Mouse (Mus musculus) granulocyte monocyte progenitor cell, adult 5-6 weeks (primary cell): ENCODE measurements around the gene Palmd. TPM values are rescaled to one million over a fixed set of nuclear protein-coding genes. Genes with fewer than 3 reads are reported as not detected.
A peak's percentile ranks its signal among the peaks of the same experiment; 100 is the strongest.

ENCODE experiments used
- ATAC-seq: replicated peaks from 2 replicates; pipeline ENCODE4 v1.8.0; 2016; ENCODE audit warnings: mild to moderate bottlenecking, moderate TSS enrichment, inconsistent platforms; ENCODE audit not compliant: poor library complexity, severe bottlenecking
- total RNA-seq, 2 experiments: library from RNA; stranded (forward) in 1 of 2; stranded (reverse) in 1 of 2; fragments of 200-712, 200-1000 nt in 1 of 2; fragments of >200 nt in 1 of 2; fragmentation: Nextera tagmentation in 1 of 2; gene quantifications; 2 replicates each; pipeline ENCODE4 v1.2.3; 2014 to 2017

Palmd gene
- total RNA-seq, 2 experiments from 2014 or later = not detected

DNA sequence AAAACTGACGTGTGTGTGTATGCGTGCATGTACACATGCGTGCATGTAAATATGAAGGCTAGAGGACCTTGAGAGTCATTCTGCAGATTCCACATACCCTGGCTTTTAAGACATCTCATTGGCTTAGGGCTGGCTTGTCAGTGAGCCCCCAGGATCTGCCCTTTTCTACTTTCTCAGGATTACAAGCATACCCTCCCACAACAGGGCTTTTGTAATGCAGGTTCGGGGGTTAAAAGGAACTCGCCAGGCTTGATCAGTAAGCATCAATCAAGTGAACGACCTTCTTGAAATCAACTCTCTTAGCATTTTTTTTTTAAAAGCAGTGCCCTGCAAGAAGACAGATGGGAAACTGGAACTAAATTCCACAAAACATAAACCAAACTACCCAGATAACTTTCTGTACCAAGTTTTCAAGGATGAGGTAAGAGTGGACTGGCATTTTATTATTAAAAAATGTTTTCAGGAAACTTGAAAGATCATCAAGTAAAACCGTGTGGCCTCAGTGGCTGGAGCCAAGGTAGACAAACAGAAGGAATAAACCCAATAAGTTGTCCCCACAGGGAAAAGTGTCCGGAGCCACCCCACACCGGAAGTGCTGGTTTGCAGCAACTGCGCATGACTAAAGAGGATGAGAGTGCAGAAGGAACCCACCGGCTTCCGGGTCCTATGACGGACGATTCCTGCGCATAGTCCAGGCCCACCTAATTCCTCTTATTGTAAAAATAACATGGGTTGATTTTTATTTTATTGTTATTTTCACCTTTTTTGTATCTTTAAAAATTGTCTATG lies 7.2 kb downstream of the Palmd start:
- ATAC-seq = no peak

DNA sequence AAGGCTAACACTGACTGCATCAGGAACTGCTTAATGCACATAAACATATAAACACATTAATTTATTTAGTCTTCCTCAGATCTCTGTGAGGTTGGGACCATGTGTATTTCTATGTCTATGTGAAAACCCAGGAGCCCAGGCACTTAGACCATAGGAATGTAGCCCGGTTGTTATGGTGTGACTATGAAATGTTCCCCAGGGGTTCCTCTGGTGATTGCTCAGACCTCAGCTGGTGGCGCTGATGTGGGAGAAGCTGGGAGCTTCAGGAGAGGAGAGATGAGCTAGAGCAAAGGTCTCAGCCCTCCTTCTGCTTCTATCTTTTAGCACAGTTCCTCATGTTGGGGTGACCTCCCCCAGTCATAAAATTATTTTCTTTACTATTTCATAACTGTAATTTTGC lies 8.4 kb downstream of the Palmd start:
- ATAC-seq = no peak

DNA sequence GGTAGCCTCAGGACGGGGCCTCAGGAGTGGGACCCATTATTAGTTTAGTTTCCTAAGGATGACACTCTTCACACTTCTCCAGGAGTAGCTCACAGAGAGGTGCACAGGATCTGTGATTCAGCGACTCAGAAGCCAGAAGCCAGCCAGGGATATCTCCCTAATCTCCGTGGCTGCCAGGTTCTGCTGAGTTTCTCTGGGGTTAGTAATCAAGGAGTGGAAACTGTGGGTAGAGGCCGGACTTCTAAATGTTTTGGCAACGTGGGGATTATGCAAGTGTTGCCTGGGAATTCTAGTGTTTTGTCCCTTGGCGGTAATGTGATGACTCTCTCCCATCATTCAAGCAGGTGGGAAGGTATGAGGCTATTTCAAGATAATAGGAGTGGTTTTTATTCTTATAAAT lies 13.7 kb downstream of the Palmd start:
- no peak for ATAC-seq

DNA sequence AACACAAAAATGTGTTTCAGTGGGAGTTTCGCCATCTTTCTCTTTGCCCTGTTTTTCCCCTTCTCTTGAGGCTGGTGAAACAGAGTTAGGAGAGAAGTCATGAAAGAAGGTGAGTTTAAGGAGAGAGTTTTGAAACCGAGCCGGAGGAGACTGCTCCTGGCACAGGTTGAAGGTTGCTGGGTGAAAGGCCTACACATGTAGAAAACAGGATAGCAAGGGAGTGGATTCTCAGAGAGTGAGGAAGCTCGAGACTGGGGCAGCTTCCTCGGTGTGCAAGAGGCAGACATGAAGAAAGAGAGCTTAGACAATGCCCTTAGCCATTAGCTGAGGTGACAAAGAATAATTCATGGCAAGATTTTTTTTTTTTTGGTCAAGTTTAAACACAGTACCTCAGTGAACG lies 15.4 kb downstream of the Palmd start:
- ATAC-seq = no peak

DNA sequence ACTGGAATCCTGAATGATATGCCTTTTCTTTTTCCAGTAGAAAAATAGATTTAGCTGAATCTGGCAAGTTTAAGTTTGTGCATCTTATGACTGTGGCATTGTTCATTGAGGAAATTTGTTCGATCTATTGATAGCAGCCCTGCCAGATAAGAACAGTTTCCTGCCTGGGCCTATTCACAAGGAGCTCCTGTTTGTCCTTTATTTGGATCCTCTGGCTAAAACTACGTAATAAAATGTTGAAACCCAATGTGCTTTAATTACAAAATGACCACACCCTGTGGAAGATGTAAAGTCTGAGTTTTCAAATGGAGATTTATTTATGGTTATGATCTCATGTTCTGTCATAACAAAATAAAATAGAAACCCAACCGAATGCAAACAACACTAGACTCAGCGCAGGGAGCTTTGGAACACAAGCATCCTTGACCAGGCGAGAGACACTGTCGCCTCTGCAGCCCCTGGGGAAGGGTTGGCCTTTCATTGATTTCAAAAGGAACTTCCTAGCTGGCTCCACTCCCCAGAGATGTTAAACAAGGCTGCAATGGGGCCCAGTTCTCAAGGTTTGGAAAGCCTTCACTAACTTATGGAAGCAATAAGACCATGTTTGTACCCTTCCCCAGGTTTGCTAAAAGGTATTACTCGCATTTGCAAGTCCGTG lies 16.4 kb downstream of the Palmd start:
- no peak for ATAC-seq

DNA sequence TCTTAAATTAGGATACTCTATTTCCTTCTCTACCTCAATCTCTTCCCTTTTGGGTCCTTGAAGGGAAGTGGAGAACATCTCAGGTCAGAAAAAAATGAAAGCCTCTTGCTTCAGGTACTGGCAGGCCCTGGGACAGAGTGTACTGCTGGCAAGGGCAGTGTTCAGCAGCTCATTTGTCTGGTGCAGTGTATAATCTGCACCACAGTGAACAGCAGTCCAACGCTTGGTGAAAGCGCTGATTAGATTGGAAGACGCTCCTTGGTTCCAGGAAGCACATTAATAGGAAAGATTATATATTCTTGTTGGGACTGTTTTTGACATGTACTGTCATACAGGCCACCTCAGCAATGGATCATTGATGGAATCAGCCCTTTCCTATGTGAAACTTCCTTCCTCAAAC lies 17.3 kb downstream of the Palmd start:
- no peak for ATAC-seq

DNA sequence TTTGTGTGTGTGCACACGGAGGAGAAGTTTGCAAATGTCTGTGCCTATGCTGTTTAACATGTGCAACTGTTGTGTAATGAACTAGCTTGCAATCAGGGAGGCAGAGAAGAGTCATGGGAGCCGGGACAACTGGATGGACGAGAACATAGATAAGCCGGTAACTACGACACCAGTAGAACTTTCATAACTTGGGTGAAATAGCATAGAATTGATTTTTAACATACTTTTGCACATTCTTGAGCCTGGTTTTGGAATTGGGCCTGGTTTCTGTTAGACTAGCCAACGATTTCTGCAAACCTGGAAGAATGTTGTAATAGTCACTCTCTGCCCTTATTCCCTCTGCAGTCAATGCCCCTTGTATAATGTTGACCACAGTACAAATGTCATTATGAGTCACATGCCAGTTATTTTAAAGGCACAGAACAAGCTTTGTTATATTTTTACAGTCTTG lies 18.1 kb downstream of the Palmd start:
- ATAC-seq = peak; percentile 61

DNA sequence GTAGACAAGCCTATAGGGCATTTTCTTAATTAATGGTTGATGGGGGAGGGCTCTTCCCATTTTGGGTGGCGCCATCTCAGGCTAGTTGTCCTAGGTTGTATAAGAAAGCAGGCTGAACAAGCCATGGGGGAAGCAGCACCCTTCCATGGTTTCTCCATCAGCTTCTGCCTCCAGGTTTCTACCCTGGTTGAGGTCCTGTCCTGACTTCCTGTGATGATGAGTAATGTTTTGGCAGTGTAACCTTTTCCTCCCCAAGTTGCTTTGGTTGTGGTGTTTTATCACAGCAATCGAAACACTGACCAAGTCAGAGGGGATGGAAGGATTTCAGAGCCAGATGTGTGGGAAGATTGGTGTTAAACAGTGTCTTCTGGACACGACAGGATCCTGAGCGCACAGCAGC lies 22.3 kb downstream of the Palmd start:
- ATAC-seq = no peak

DNA sequence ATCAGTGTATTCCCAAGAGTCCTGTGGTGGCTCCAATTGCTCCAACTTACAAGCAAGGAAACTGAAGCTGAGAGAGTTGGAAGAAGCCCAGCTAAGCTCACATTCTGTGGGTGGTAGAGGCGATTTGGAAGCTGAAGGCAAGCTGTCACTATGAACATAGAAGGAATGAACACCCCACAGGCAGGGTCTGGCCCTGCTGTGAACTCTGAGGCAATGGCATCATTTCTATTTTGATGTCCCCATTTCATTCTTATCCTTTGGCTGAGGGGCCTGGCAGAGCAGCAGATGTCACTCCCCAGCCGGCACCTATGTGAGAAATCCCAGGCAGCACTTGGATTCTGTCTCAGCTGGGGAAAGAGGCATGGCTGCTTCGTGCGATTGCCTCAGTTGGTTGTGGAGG lies 25.4 kb downstream of the Palmd start:
- no peak for ATAC-seq

DNA sequence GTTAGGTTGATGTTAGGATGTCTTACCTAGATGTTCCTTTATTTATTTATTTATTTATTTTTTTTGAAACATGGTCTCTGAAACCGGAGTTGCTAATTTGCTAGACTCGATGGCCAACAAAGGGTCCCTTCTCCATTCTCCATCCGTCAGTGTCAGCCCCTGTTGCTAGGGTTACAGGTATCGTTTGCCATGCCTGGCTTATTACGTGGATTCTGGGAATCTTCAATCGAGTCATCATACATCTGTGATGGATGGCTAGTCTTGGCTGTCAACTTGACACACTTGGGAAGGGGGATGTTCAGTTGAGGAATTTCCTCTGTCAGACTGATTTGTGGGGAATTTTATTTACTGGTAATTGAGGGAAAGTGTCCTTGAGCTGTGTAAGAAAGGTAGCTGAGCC lies 26.0 kb downstream of the Palmd start:
- ATAC-seq = no peak

DNA sequence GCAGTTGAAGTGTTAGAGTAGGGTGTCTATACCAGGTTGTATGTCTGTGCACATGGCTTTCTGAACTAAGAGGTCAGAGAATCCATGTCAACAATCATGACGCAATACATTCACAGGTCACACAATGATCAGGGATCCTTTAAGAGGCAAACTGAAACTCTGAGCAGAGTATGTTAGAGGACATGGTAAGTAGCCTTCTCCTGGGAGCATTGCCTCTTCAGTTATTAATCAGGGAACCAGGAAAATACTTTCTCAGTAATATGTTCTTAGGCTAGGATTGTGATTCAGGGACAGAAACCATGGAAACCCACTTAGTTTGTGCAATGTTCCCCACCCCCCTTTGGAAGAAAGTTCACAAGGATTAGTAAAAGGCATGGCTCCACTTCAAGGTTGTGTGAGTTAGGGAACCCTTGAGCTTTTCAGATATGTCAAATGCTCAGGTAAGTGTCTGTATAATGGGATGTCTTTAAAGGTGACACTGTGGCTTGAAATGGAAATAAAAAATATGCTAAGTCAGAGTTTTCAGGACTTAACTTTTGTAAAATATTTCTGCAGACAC lies 27.1 kb downstream of the Palmd start:
- ATAC-seq = no peak

DNA sequence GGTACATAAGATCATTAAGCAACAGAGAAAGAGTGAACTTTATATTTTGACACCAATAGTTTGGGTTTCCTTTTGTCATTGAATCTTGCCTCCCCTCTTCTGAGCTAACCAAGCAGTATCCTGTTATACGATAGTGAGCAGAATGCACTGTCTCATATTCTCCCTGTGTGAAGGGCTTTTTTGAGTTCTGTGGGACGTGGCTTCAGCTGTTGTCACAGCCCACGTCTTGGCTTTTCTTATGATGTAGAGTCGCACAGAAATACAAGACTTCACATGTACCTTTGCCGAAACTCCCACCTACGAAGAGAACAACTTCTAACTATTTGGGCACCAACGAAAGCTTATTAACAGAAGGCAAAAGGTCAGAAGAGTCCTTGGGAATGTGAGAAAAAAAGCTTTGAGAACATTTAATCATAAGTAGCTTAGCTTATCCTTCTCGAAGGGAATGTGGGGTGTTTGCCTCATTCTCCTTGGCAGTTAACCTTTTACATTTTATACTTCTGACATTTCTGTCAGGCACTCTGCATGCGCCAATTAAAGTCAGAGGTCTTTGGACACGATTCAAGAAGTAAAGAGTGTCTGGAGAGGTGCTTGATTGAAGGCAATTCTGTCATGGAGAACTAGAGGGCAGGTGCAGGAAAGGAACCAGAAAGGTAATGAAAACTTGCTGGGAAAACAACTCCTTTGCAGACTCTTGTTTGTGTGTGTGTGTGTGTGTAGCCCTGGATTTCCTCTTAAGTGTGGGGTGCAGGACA lies 27.8 kb downstream of the Palmd start:
- no peak for ATAC-seq

DNA sequence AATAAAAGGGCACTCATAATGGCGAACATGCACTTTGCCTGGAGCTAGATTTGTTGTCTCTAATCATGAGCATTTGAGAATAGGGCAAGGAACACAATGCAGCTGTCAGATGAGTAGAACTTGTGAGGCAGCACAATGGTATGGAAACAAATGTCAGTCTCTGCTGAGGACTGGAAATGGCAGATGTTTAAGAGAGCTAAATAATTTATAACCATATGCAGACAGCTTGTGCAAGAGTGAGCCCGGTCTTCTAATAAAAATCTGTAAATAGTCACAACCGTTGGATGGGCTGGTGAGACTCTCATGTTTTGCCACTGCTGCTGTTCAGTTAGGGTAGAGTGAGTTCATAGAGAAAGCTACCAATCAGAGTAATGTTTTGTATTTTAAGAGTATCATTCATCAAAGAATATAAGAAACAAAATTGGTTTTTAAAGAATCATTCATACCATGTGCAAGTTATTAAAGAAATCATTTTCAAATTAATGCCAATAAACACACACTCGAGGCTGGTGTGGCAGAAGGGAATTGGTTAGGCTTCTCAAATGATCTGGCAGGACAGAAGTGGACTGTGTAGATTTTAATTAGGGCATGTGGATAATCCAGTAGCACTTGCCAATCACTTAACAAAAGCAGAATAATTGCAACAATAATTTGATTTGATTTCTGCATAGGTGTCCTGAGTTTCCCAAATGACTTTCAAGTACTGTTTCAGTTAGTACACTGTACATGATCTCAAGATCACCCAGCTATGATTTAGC lies 31.7 kb downstream of the Palmd start:
- ATAC-seq = no peak

DNA sequence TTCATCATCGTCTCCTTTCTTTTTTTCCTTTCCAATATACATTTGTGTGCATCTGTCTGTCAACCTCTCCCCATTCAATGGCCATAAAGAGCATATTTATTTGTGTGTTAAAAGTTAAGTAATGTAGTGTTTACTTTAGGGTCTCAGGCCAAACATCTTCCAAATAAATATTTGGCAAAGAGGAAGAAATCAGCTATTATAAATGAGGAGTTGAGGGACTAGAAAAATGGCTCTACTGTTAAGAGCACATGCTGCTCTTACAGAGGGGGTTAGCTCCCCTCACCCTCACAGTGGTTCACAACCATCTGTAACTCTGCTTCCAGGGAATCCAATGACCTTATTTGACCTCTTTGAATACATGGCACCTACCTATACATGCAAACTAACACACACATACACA lies 35.6 kb downstream of the Palmd start:
- ATAC-seq = no peak

DNA sequence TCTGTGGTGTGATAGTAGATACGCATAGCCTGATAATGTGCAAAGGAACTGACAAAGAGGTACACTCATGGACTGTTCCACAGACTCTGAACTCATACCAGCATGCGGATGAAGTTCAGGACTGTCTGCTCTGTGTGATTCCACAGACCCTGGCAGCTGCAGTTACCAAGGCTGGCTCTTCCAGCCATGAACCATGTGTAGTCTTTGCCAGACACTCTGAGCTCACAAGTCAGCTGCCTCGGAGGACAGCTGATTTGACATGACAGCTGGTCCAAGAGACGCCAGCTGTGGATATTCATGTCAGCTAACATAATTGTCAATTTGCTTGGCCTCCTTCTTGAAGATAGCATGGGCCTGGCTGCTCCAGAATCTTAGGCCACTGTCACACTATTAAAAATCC lies 39.8 kb downstream of the Palmd start:
- ATAC-seq = no peak

DNA sequence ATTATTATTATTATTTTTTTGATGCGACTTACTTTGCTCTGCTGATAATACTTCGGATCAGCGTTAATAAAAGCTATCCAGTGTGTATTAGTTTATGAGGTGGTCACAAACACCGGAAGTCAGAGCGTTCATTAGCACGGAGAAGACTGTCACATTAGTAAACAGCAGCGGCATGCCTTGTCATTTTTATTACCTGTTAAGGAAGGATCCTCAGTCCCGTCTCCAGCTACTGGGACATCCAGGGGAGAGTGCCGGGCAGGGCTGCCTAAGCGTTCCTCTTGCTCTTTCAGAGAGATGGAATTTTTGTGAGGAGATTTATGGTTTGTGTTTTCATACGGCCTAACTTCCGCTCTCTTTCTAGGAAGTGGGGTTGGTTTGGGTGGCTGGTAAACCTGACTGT lies 45.7 kb downstream of the Palmd start:
- no peak for ATAC-seq

DNA sequence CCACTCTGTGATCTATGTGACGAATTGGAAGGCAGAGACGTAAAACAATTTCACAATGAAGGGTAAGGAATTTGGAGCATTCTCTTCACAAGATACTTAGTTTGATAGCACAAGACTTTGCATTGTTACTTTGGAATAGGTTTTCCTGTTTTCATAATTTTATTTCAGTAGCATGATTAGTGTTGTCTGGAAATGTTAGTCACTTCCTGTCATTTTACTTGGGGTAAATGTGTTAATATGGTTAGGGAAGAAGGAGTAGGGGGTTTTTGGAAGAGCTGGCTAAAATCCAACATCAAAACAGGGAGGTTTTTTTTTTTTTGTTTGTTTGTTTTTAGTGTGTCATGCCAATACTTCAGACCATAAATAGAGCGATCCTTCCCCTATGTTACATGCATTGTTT lies 47.3 kb downstream of the Palmd start:
- ATAC-seq = no peak

DNA sequence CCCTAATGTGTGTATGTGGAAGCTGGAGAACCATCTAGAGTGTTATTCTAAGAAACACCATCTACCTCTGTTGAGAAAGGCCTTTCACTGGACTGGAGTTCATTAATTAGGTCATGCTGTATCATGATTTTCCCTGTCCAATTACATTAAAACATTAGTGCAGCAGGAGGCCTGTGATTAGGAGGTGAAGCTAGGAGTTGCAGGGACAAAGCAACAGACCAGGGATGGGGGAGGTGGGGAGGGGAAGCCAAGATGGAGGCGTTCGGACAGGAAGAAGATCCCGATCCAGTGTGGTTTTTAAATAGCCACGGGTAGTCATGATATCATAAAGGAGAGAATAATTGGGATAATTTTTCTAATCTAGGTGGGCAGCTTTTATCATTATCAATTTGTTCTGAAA lies 51.8 kb downstream of the Palmd start:
- no peak for ATAC-seq

DNA sequence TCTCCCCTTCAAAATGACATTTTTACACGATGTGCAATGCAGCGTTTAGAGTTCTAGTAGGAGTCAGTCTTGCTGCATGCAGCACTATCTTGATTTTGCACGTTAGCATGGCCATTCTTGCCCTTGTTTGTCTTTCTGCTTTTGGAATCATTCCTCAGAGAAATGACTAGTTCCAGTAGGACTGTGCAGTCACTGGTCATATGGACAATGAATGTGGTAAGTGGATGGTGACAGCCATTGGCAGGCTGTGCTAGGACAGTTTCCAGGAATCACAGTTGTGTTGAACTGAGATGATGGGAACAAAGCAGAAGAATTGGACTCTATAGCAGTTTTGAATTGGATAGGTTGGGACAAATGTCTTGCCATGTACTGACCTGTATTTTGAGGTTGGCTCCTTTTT lies 53.9 kb downstream of the Palmd start:
- no peak for ATAC-seq

DNA sequence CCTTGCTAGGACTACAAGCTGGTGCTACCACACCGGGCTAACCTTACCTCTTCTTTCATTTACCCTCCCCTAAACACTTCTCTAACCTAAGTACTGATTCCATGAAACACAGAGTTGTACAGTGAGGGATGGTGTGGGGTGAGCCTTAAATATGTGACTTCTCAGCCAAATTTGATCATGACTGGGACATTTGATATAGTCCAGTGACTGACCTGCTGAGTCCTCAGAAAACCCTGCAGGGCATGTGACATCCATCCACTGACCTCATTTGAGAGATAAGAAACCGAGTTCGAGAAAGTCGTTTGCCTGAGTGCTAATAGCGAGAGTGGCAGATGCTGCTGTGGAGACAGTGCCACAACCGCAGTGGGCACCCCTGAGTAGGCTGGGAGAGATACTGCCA lies 54.4 kb downstream of the Palmd start:
- ATAC-seq = no peak
